Mouse (Mus musculus): ENCODE data around the gene Vmn1r195. TPM values are rescaled to one million over a fixed set of nuclear protein-coding genes. Genes with fewer than 3 reads are reported as not detected.
"Not testable (repeated sequence)": the region's sequence is repeated elsewhere in the genome, so short reads cannot be mapped to it uniquely, and the experiment has no call there.

The Vmn1r195 gene
- polyA plus RNA-seq (2012), result not detected in 2 replicates

DNA sequence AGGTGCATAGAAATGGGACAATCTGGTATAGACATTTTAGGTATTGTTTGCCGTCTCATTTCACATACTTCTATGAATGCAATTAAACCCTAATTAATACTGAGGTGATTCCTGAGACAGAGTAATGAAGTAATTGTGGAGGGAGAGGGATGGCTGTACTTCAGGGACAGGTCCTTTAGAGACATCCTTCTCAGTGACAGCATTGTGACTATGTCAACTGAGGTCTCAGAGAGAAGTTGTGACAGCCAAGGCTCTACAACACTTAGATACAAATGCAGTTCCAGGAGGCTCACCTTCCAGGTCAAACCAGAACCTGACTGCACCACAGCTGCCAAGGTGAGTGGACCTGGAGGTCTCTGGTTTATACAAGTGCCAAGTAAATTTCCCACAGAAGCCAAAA, at the start of gene Vmn1r195:
TSS of gene Vmn1r195 (plus strand) at position 301 of the 400 bp plus-strand sequence.
- TF ChIP-seq GATA1 (IDR thresholded peaks at IDR 0.05; ENCODE audit: low read length), result not testable (repeated sequence)

DNA sequence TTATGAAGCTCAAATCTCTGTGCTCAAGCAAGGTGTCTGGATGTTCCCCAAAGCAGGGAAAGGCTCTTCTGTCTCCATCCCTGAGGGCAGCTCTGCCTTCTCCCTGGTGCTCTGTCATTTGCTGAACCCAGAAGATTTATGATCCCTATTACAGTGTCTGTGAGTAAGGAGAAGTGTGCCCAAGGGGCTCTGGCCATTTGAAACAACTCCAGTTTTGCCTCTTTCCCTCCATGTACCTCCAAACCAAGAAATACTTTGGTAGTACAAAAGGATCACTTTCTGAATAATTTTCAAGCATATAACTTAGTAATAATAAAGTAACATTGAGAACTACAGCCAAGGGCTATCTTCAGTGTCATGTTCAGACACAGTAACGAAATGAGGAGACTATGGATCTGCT, 47.3 kb upstream of the Vmn1r195 start, which contains the start of gene Vmn1r193:
TSS of gene Vmn1r193 (minus strand) at position 101 of the 400 bp plus-strand sequence.
- TF ChIP-seq GATA1 (IDR thresholded peaks at IDR 0.05; ENCODE audit: low read length), result not testable (repeated sequence)

DNA sequence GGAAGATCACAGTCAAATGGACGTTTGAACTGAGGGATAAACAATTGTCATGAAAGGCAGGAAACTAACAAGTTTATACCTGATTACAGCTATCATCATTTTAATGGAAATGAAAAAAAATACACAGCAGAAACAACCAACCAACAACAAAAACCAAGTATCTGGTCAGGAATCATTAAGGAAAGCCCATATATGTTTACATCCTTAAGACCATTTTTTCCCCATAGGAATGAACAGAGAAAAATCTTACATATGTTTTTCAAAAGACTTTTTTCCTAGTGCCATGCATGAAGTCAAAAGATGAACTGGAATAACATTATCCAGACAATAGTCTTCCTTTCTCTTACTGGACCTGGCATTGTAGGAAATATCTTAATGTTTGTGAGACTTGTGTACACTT, 26.4 kb upstream of the Vmn1r195 start, which contains the start of gene Vmn1r194:
TSS of gene Vmn1r194 (plus strand) at position 301 of the 400 bp plus-strand sequence.
- no peak for TF ChIP-seq GATA1 (IDR thresholded peaks at IDR 0.05; ENCODE audit: low read length)

DNA sequence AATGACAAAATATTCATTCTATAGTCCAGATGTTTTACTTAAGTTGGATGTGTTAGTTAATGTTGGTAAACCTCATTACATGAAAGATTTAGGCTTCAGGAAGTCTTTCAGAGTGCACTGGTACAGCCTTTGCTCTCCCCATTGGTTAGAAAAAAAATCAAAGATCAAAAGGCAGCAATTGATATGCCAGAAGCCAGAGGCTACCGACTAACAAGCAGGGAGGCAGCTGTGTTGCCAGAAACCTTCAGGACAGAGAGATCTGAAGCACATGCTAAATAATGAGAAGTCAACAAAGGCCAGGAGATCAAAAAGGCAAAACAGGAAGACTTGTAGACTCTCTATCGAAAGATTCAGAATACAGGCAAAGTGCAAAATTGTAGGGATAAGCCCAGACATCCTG, 1.4 kb downstream of the Vmn1r195 start:
- no peak for TF ChIP-seq GATA1 (IDR thresholded peaks at IDR 0.05; ENCODE audit: low read length)

DNA sequence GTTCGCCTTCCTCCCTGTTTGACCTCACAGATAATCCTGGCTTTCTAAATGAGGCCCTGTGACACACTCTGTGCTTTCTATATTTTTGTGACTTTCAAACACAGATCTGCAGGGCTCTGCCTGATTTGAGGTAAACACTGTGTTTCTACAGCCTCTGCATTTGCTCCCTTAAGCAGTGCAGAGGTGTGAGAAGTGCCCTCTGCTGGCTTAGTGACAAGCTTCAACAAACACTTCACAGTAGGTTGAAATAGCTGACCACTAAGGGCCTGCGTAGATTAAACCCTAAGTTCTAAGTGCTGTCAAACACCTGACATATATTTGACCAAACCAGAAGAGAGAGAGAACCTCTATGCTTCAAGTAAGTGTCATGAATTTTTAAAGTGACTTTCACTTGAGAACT, 14.3 kb downstream of the Vmn1r195 start:
- TF ChIP-seq GATA1 (IDR thresholded peaks at IDR 0.05; ENCODE audit: low read length), result no peak

DNA sequence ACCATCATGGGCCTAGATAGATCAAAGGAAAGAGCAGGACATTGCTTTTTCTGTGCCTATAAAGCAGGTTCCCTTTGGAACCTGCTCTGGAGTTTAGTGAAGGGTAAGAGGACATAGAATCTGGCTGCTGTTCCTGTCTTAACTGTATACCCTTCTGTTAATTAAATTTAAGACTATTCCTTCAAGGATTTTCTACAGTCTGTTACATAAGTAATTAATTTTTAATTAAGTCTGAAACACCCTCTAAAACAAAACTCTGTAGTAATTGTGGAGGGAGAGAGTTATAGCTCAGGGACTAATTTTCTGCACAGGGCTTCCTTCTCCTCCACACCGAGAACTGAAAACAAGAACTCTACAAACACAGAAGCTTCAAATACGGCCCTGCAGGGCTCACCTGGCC, 19.3 kb downstream of the Vmn1r195 start, which contains the start of gene Vmn1r196:
TSS of gene Vmn1r196 (plus strand) at position 301 of the 400 bp plus-strand sequence.
- no peak for TF ChIP-seq GATA1 (IDR thresholded peaks at IDR 0.05; ENCODE audit: low read length)

DNA sequence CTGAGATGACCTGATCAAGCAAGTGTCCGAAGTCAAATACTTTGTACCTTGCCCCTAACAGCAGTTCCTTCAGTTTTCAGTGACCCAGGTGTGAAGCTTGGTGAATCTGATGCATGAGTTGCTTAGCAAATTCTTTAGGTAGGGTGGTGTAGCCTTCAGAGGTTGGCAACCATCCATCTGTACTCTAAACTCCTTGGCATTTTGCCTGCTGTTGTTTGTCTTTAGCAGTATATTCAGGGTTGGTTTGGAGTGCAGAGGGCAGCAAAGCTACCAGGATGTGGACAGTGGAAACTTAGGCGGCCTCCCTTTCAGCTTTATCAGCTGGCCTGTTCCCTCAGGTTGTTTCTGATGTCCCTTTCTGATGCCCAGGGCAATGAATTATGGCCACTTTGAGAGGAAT, 45.0 kb downstream of the Vmn1r195 start:
- TF ChIP-seq GATA1 (IDR thresholded peaks at IDR 0.05; ENCODE audit: low read length), result no peak

DNA sequence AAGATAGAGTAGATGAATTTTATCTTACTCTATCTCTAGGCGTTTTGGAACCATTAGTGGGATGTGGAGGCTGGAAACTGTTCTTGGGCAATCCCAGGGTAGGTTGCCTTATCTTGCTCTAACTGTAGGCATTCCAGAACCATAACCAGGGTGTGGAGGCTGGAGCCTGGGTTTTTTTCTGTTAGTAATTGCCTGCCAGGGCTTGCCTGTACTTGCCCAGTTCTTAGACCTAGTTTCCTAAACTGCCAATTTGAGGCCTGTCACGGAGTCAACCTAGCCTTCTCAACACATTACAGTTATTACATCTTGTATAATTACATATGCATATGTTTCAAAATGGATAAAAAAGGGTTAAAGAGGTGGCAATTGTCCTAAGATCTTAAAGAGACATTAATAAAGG, 47.0 kb downstream of the Vmn1r195 start:
- TF ChIP-seq GATA1 (IDR thresholded peaks at IDR 0.05; ENCODE audit: low read length), result no peak

DNA sequence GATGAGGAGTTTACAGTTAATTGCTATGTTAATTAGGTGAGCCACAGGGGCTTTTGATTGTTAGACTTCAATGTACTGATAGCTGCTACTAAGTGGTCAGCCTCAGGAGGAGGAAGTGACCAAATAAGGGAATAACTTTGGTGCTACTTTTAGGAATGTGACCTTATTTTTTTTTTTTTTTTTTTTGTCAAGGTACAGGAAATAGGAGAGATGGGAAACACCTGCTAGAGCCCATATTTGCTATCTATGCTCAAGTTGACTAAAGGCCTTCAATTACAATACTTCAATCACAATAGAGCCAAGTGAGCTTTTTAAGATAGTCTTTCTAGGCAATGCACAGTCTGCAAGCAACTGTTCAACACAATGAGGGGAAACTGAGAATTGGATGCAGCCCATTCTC, 49.8 kb downstream of the Vmn1r195 start:
- no peak for TF ChIP-seq GATA1 (IDR thresholded peaks at IDR 0.05; ENCODE audit: low read length)

DNA sequence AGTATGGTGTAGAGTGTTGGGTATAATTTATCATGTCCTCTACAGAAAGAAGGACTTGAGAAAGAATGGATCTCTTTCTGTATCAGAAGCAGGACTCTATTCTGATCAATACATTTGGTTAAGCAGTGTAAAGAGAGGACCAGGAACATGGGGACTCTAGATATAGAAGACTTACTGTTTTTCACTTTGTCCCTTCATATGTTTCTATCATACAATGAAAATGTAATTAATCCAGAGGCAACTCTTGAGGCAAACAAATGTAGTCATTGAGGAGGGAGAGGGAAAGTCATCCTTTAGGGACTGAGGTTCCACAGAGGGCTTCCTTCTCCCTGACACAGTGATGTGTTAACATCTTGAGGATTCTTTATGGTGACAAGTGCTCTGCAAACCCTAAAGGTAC, 54.0 kb downstream of the Vmn1r195 start, which contains the start of gene Vmn1r197:
TSS of gene Vmn1r197 (plus strand) at position 301 of the 400 bp plus-strand sequence.
- TF ChIP-seq GATA1 (IDR thresholded peaks at IDR 0.05; ENCODE audit: low read length), result no peak

Other genes starting within 250 kb of the Vmn1r195 start
- gene Hist1h2ah, start 235.0 kb upstream of the Vmn1r195 start, polyA plus RNA-seq (2012), result 3,459 and 5,297 TPM in 2 replicates
- gene Hist1h2bk, start 234.7 kb upstream of the Vmn1r195 start, polyA plus RNA-seq (2012), result 15.3 and 22.3 TPM in 2 replicates
- 14.0 and 14.4 TPM in 2 replicates for gene Hist1h4i, start 229.2 kb upstream of the Vmn1r195 start, polyA plus RNA-seq (2012)
- 29.1 and 41.5 TPM in 2 replicates for gene Hist1h2ag, start 227.6 kb upstream of the Vmn1r195 start, polyA plus RNA-seq (2012)
- 16.2 and 22.5 TPM in 2 replicates for gene Hist1h2bj, start 227.3 kb upstream of the Vmn1r195 start, polyA plus RNA-seq (2012)
- gene Vmn1r188, start 186.1 kb upstream of the Vmn1r195 start, polyA plus RNA-seq (2012), result not detected in 2 replicates
- gene Vmn1r189, start 164.7 kb upstream of the Vmn1r195 start, polyA plus RNA-seq (2012), result not detected in 2 replicates
- not detected in 2 replicates for gene Vmn1r191, start 86.6 kb upstream of the Vmn1r195 start, polyA plus RNA-seq (2012)
- gene Vmn1r192, start 79.4 kb upstream of the Vmn1r195 start, polyA plus RNA-seq (2012), result not detected in 2 replicates
- not detected in 2 replicates for gene Vmn1r193, start 47.4 kb upstream of the Vmn1r195 start, polyA plus RNA-seq (2012)
- not detected in 2 replicates for gene Vmn1r194, start 26.3 kb upstream of the Vmn1r195 start, polyA plus RNA-seq (2012)
- not detected in 2 replicates for gene Vmn1r196, start 19.4 kb downstream of the Vmn1r195 start, polyA plus RNA-seq (2012)
- gene Vmn1r197, start 54.1 kb downstream of the Vmn1r195 start, polyA plus RNA-seq (2012), result not detected in 2 replicates
- gene Vmn1r198, start 79.8 kb downstream of the Vmn1r195 start, polyA plus RNA-seq (2012), result not detected in 2 replicates
- not detected in 2 replicates for gene Vmn1r199, start 109.3 kb downstream of the Vmn1r195 start, polyA plus RNA-seq (2012)
- gene Vmn1r200, start 119.9 kb downstream of the Vmn1r195 start, polyA plus RNA-seq (2012), result not detected in 2 replicates
- gene Vmn1r201, start 201.4 kb downstream of the Vmn1r195 start, polyA plus RNA-seq (2012), result not detected in 2 replicates
- gene Vmn1r202, start 234.9 kb downstream of the Vmn1r195 start, polyA plus RNA-seq (2012), result not detected in 2 replicates
- not detected in 2 replicates for gene Vmn1r203, start 247.6 kb downstream of the Vmn1r195 start, polyA plus RNA-seq (2012)